Mouse (Mus musculus) heart, postnatal 14 days (tissue): ENCODE measurements around the gene Prkag2. TPM values are rescaled to one million over a fixed set of nuclear protein-coding genes. Genes with fewer than 3 reads are reported as not detected.

Experiments used
- DNase-seq, 2 experiments: peaks; one replicate each; pipeline ENCODE4 v3.0.0; 2021 to 2022
- intact Hi-C: fragments of 180-260 bp; cut with DNase I; formaldehyde crosslinking; loops from one replicate; pipeline ENCODE4 v1.15.1; 2025
- total RNA-seq, 2 experiments: library from RNA; stranded (reverse); gene quantifications; 2 replicates each; pipeline ENCODE4 v1.2.3; 2021

The Prkag2 gene
- total RNA-seq, 2 experiments from 2014 or later: 41.9 to 43.5 TPM

- no peak for DNase-seq
Observed at GRCm38 (mm10) chr5:24817191-24817590, 283.3 kb downstream of the Prkag2 start.

GRCm38 (mm10) chr5:24813946-24814345, 286.5 kb downstream of the Prkag2 start:
- intact Hi-C loops: no loop called here
- DNase-seq: no peak

More at GRCm38 (mm10) chr5:24817191-24817590, 283.3 kb downstream of the Prkag2 start:
- intact Hi-C loops: no loop called here

DNA sequence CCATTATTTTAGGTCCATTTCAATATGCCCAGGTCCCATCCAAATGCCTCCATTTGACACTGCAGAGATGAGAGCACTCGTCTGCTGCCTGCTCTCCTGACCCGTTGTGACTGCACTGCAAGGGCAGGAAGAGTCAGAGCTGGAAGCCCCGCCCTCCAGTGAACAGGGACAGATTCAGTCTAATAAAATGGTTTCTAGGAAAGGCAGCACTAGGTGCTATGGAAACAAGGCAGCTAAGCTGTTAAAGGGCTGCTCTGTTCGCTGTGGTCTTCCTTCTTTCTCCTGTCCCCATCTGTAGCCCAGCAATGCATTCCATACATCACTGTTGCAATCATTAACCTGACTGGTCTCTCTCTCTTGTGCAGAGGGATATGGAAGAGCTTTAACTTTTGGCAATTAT, 287.4 kb downstream of the Prkag2 start:
- intact Hi-C loops: no loop called here
- no peak for DNase-seq

Other genes with a start within 250 kb of the Prkag2 start
- not detected for gene Galntl5, start 80.8 kb upstream of the Prkag2 start, total RNA-seq
- gene Galnt11, start 121.3 kb upstream of the Prkag2 start, total RNA-seq: 10 to 100 TPM; 24.5 TPM
- gene E130116L18Rik, start 122.5 kb upstream of the Prkag2 start, total RNA-seq: not detected